ENCODE assay signal across 26 mouse cellular contexts in the genomic region with DNA sequence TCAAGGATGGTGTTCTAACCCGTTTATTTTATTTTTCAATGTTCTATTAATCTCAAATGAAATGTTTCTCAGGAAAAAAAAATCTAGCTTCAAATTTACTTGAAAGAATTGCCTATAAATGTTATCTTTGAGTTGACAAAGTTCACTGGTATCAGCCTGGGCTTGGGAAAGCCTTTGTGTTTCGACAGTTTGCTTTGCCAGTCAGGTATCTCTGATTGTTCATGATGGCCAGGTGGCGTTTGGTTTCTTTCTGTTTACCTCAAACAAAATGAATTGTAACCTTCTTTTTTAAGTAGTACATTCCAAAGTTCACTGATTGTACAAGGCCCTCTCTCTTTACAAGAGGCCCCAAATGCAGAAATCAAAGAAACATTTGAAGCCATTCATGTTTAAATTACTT.
DNase-seq lines count a peak whose midpoint lies in the region; ATAC-seq and TF ChIP-seq lines count a peak whose summit lies in the region.
"Had no signal": no experiment of that assay in that cellular context is flagged by ENCODE, and none has a peak within 500 bp of the region (broad histone marks: within the 10 kb centered on the region; RNA-seq: fewer than 3 reads in every experiment).

No protein-coding gene starts in this region.

- H3K4me1 ChIP-seq in liver, adult 2 months (ENCODE audit: control insufficient read depth, insufficient read depth, low read length): peaks cover 2% of the 10 kb centered on the region; the same call in 1 of the 2 replicates
- H3K4me1 ChIP-seq in liver, embryonic 12.5 days: no peaks in the 10 kb centered on the region
- peaks cover 7% of the 10 kb centered on the region; the same call in 1 of the 2 replicates for H3K4me1 ChIP-seq in intestine, embryonic 15.5 days (replicated peaks)
- peaks cover 4% of the 10 kb centered on the region; the same call in 1 of the 2 replicates for H3K4me1 ChIP-seq in stomach, embryonic 15.5 days

- H3K79me2 ChIP-seq in liver, adult 2 months (ENCODE audit: control insufficient read depth, insufficient read depth, low read length): no peaks in the 10 kb centered on the region

- no peaks in the 10 kb centered on the region for H3K36me3 ChIP-seq in liver, adult 2 months (ENCODE audit: control insufficient read depth, insufficient read depth, low read length)
- H3K36me3 ChIP-seq in liver, embryonic 12.5 days: no peaks in the 10 kb centered on the region
- H3K36me3 ChIP-seq in intestine, embryonic 15.5 days: no peaks in the 10 kb centered on the region
- H3K36me3 ChIP-seq in stomach, embryonic 15.5 days: no peaks in the 10 kb centered on the region
- H3K36me3 ChIP-seq: embryonic facial prominence, embryonic 13.5 days; forebrain, embryonic 12.5 days; forebrain, embryonic 15.5 days; G1E; heart, embryonic 10.5 days; heart, embryonic 13.5 days had no signal

- no peak overlapping the region for H3K4me3 ChIP-seq in liver, adult 2 months (ENCODE audit: insufficient read depth, low read depth, low read length)
- H3K4me3 ChIP-seq in liver, embryonic 12.5 days: no peak overlapping the region
- no peak overlapping the region for H3K4me3 ChIP-seq in intestine, embryonic 15.5 days (replicated peaks)
- no peak overlapping the region for H3K4me3 ChIP-seq in stomach, embryonic 15.5 days (replicated peaks)
- H3K4me3 ChIP-seq: embryonic facial prominence, embryonic 13.5 days; erythroblast, embryonic 14.5 days; forebrain, embryonic 12.5 days; forebrain, embryonic 15.5 days; heart, adult 2 months; heart, embryonic 10.5 days; heart, embryonic 13.5 days had no signal

- no peak for TF ChIP-seq POLR2A in liver, adult 2 months (IDR thresholded peaks at IDR 0.05; ENCODE audit: extremely low read depth, insufficient read depth, low read length)

- no peak overlapping the region for H3K9ac ChIP-seq in liver, adult 2 months (ENCODE audit: low read depth, low read length)
- H3K9ac ChIP-seq in liver, embryonic 12.5 days: no peak overlapping the region
- H3K9ac ChIP-seq in intestine, embryonic 15.5 days: no peak overlapping the region
- no peak overlapping the region for H3K9ac ChIP-seq in stomach, embryonic 15.5 days
- H3K9ac ChIP-seq: embryonic facial prominence, embryonic 13.5 days; forebrain, embryonic 12.5 days; forebrain, embryonic 15.5 days; heart, embryonic 13.5 days; hindbrain, embryonic 14.5 days had no signal

- H3K27me3 ChIP-seq in liver, adult 2 months (ENCODE audit: control insufficient read depth, insufficient read depth, low read length): no peaks in the 10 kb centered on the region
- H3K27me3 ChIP-seq in liver, embryonic 12.5 days (replicated peaks): no peaks in the 10 kb centered on the region
- H3K27me3 ChIP-seq in intestine, embryonic 15.5 days (replicated peaks): no peaks in the 10 kb centered on the region
- no peaks in the 10 kb centered on the region for H3K27me3 ChIP-seq in stomach, embryonic 15.5 days (replicated peaks)
- H3K27me3 ChIP-seq: CH12.LX; embryonic facial prominence, embryonic 13.5 days; forebrain, embryonic 15.5 days; heart, embryonic 13.5 days; Patski had no signal

- no peak for TF ChIP-seq CTCF in liver, adult 2 months (IDR thresholded peaks at IDR 0.05; ENCODE audit: low read depth, low read length)

- 26% methylated on average over 3 of the region's 3 CpGs for WGBS in liver, adult 2 months
- 50% methylated on average over 3 of the region's 3 CpGs for WGBS in liver, embryonic 12.5 days (ENCODE audit: insufficient replicate concordance)
- 46% methylated on average over 3 of the region's 3 CpGs for WGBS in intestine, embryonic 15.5 days
- WGBS in stomach, embryonic 15.5 days: 54% methylated on average over 3 of the region's 3 CpGs

- no peaks in the 10 kb centered on the region for H3K9me3 ChIP-seq in liver, embryonic 12.5 days (replicated peaks)
- no peaks in the 10 kb centered on the region for H3K9me3 ChIP-seq in intestine, embryonic 15.5 days
- no peaks in the 10 kb centered on the region for H3K9me3 ChIP-seq in stomach, embryonic 15.5 days
- H3K9me3 ChIP-seq: embryonic facial prominence, embryonic 13.5 days; forebrain, embryonic 12.5 days; forebrain, embryonic 15.5 days; heart, embryonic 10.5 days; heart, embryonic 13.5 days had no signal

- H3K27ac ChIP-seq in liver, adult 2 months (replicated peaks; ENCODE audit: insufficient read depth, low read depth, low read length): no peak overlapping the region
- no peak overlapping the region for H3K27ac ChIP-seq in liver, embryonic 12.5 days
- H3K27ac ChIP-seq in intestine, embryonic 15.5 days: no peak overlapping the region
- H3K27ac ChIP-seq in stomach, embryonic 15.5 days: no peak overlapping the region
- H3K27ac ChIP-seq: embryonic facial prominence, embryonic 13.5 days; forebrain, embryonic 12.5 days; forebrain, embryonic 15.5 days; heart, adult 2 months; heart, embryonic 10.5 days; heart, embryonic 13.5 days; hindbrain, embryonic 14.5 days; hindbrain, postnatal 0 days had no signal

- no peak overlapping the region for H3K4me2 ChIP-seq in liver, embryonic 12.5 days
- H3K4me2 ChIP-seq in intestine, embryonic 15.5 days (replicated peaks): no peak overlapping the region
- no peak overlapping the region for H3K4me2 ChIP-seq in stomach, embryonic 15.5 days
- H3K4me2 ChIP-seq: embryonic facial prominence, embryonic 13.5 days; forebrain, embryonic 12.5 days; forebrain, embryonic 15.5 days; heart, embryonic 13.5 days; hindbrain, embryonic 14.5 days had no signal

- DNase-seq in liver, adult 2 months (ENCODE audit: extremely low read depth, low read depth, low spot score): peak; percentile 69
- no peak for DNase-seq in adrenal gland, postnatal 36 days
- no peak for DNase-seq in c-Kit-positive CD71-positive TER-119-positive erythroid progenitor cells, embryonic 14.5 days (ENCODE audit: low spot score)
- DNase-seq: adrenal gland, postnatal 14 days; cerebellum, adult 18-20 months; cerebellum, adult 9-10 months; cerebellum, postnatal 14 days; gastrocnemius, postnatal 36 days; heart, adult 2 months; heart, postnatal 14 days; heart, postnatal 4 days had no signal

- ATAC-seq in liver, embryonic 12.5 days: no peak
- ATAC-seq in intestine, embryonic 15.5 days: peak; percentile 60; the same call in 1 of the 2 replicates
- peak; percentile 58; the same call in 1 of the 2 replicates for ATAC-seq in stomach, embryonic 15.5 days (ENCODE audit: insufficient read depth, low FRiP score, low read depth)
- ATAC-seq: forebrain, embryonic 15.5 days; hindbrain, postnatal 0 days; inflammation-experienced regulatory T-cells, adult 6 months; Patski had no signal
